In genomic region chr11:61612116-61612635, GRCm38 (mm10) we compare ENCODE assay signal across 30 mouse cellular contexts. TPM values are rescaled to one million over a fixed set of nuclear protein-coding genes. Genes with fewer than 3 reads are reported as not detected.
DNase-seq lines count a peak whose midpoint lies in the region; ATAC-seq and TF ChIP-seq lines count a peak whose summit lies in the region.
"Had no signal": no experiment of that assay in that cellular context is flagged by ENCODE, and none has a peak within 500 bp of the region (broad histone marks: within the 10 kb centered on the region; RNA-seq: fewer than 3 reads in every experiment).

No protein-coding gene starts in this region.

- H3K27me3 ChIP-seq in hindbrain, postnatal 0 days (ENCODE audit: insufficient read depth, low read length), result no peaks in the 10 kb centered on the region
- H3K27me3 ChIP-seq in hindbrain, embryonic 16.5 days (replicated peaks; ENCODE audit: control insufficient read depth, insufficient read depth, low read length), result no peaks in the 10 kb centered on the region
- peaks cover 18% of the 10 kb centered on the region for H3K27me3 ChIP-seq in liver, postnatal 0 days (ENCODE audit: insufficient read depth, low read length)
- H3K27me3 ChIP-seq in liver, embryonic 11.5 days (replicated peaks; ENCODE audit: control insufficient read depth, insufficient read depth, low read length), result peaks cover 37% of the 10 kb centered on the region
- H3K27me3 ChIP-seq: embryonic facial prominence, embryonic 13.5 days; hindbrain, embryonic 12.5 days; neural tube, embryonic 15.5 days; Patski had no signal

- no peak overlapping the region for H3K4me3 ChIP-seq in hindbrain, postnatal 0 days (ENCODE audit: low read length)
- no peak overlapping the region for H3K4me3 ChIP-seq in hindbrain, embryonic 16.5 days (ENCODE audit: low read length)
- H3K4me3 ChIP-seq in liver, postnatal 0 days (ENCODE audit: low read depth, low read length), result no peak overlapping the region
- H3K4me3 ChIP-seq in liver, embryonic 11.5 days (ENCODE audit: low read depth, low read length), result no peak overlapping the region
- H3K4me3 ChIP-seq: embryonic facial prominence, embryonic 13.5 days; erythroblast, embryonic 14.5 days; heart, embryonic 10.5 days; hindbrain, embryonic 12.5 days; kidney, embryonic 15.5 days; midbrain, embryonic 13.5 days; neural tube, embryonic 15.5 days had no signal

- DNase-seq in adrenal gland, postnatal 10 days, result peak; percentile 48
- no peak for DNase-seq in adrenal gland, adult 18-20 months (ENCODE audit: low spot score in 2 of 2)
- peak; percentile 31 for DNase-seq in hindbrain, postnatal 0 days (ENCODE audit: low spot score)
- peak; percentile 28 for DNase-seq in liver, postnatal 0 days
- no peak for DNase-seq in liver, embryonic 11.5 days (ENCODE audit: low spot score)
- peak; percentile 46 for DNase-seq in NIH3T3 (ENCODE audit: low read depth)
- DNase-seq in Muller cell, postnatal 12 days (ENCODE audit: inconsistent ontology term), result no peak
- DNase-seq: adrenal gland, postnatal 36 days; cerebellum, adult 8-10 months; embryo, embryonic 11 days; gastrocnemius, postnatal 10 days; heart, postnatal 36 days; kidney, adult 18-20 months; kidney, postnatal 4 days; layer of hippocampus, postnatal 36 days; liver; lung, adult 2 months; retina, postnatal 1 day; right cerebral cortex, postnatal 14 days had no signal

- no peak overlapping the region for H3K9ac ChIP-seq in hindbrain, postnatal 0 days (replicated peaks; ENCODE audit: low read length)
- no peak overlapping the region for H3K9ac ChIP-seq in hindbrain, embryonic 16.5 days (ENCODE audit: low read depth, low read length)
- no peak overlapping the region for H3K9ac ChIP-seq in liver, postnatal 0 days (replicated peaks)
- H3K9ac ChIP-seq in liver, embryonic 11.5 days (ENCODE audit: low read depth, low read length), result no peak overlapping the region
- H3K9ac ChIP-seq: embryonic facial prominence, embryonic 13.5 days; hindbrain, embryonic 12.5 days; kidney, embryonic 15.5 days; midbrain, embryonic 13.5 days; neural tube, embryonic 15.5 days had no signal

- H3K4me1 ChIP-seq in hindbrain, postnatal 0 days (ENCODE audit: insufficient read depth, low read length), result peaks cover 7% of the 10 kb centered on the region
- H3K4me1 ChIP-seq in hindbrain, embryonic 16.5 days (ENCODE audit: control insufficient read depth, insufficient read depth, low read depth, low read length), result peaks cover 8% of the 10 kb centered on the region
- H3K4me1 ChIP-seq in liver, postnatal 0 days (ENCODE audit: insufficient read depth), result 0 out of 2 replicates have a peak, but pooled peaks cover 2% of the 10 kb centered on the region
- peaks cover 2% of the 10 kb centered on the region; the same call in 1 of the 2 replicates for H3K4me1 ChIP-seq in liver, embryonic 11.5 days (replicated peaks; ENCODE audit: control insufficient read depth, insufficient read depth, low read length)

- peaks cover 2% of the 10 kb centered on the region; the same call in 1 of the 2 replicates for H3K9me3 ChIP-seq in hindbrain, postnatal 0 days (ENCODE audit: low read length)
- H3K9me3 ChIP-seq in hindbrain, embryonic 16.5 days (ENCODE audit: control insufficient read depth, low read length), result peaks cover 5% of the 10 kb centered on the region; the same call in 1 of the 2 replicates
- H3K9me3 ChIP-seq in liver, postnatal 0 days (ENCODE audit: low read length), result peaks cover 3% of the 10 kb centered on the region; the same call in 1 of the 2 replicates
- H3K9me3 ChIP-seq in liver, embryonic 11.5 days (ENCODE audit: control insufficient read depth, low read length), result no peaks in the 10 kb centered on the region
- H3K9me3 ChIP-seq: embryonic facial prominence, embryonic 13.5 days; kidney, embryonic 15.5 days; midbrain, embryonic 13.5 days; neural tube, embryonic 15.5 days had no signal

- H3K27ac ChIP-seq in hindbrain, postnatal 0 days, result no peak overlapping the region
- H3K27ac ChIP-seq in hindbrain, embryonic 16.5 days (ENCODE audit: low read depth, low read length), result no peak overlapping the region
- no peak overlapping the region for H3K27ac ChIP-seq in liver, postnatal 0 days (ENCODE audit: low read depth)
- H3K27ac ChIP-seq in liver, embryonic 11.5 days (ENCODE audit: low read depth, low read length), result no peak overlapping the region
- H3K27ac ChIP-seq: embryonic facial prominence, embryonic 13.5 days; heart, embryonic 10.5 days; hindbrain, embryonic 12.5 days; kidney, embryonic 15.5 days; macrophage; midbrain, embryonic 13.5 days; neural tube, embryonic 15.5 days had no signal

- H3K4me2 ChIP-seq in hindbrain, postnatal 0 days (ENCODE audit: low read depth, low read length), result no peak overlapping the region
- H3K4me2 ChIP-seq in hindbrain, embryonic 16.5 days (ENCODE audit: low read length), result no peak overlapping the region
- H3K4me2 ChIP-seq in liver, postnatal 0 days (ENCODE audit: low read depth, low read length), result no peak overlapping the region
- no peak overlapping the region for H3K4me2 ChIP-seq in liver, embryonic 11.5 days
- H3K4me2 ChIP-seq: embryonic facial prominence, embryonic 13.5 days; hindbrain, embryonic 12.5 days; kidney, embryonic 15.5 days; midbrain, embryonic 13.5 days; neural tube, embryonic 15.5 days had no signal

- no peak for ATAC-seq in hindbrain, postnatal 0 days
- ATAC-seq in hindbrain, embryonic 16.5 days, result no peak
- ATAC-seq in liver, postnatal 0 days, result peak; percentile 68
- no peak for ATAC-seq in liver, embryonic 11.5 days (replicated peaks; ENCODE audit: low FRiP score)
- ATAC-seq: midbrain, embryonic 13.5 days; Patski had no signal

- TF ChIP-seq CTCF in hindbrain, postnatal 0 days (IDR thresholded peaks at IDR 0.05; ENCODE audit: low read depth), result no peak
- TF ChIP-seq CTCF in liver, postnatal 0 days (IDR thresholded peaks at IDR 0.05; ENCODE audit: low read depth), result no peak

- TF ChIP-seq EP300 in liver, postnatal 0 days (IDR thresholded peaks at IDR 0.05; ENCODE audit: low read depth), result no peak

- no peaks in the 10 kb centered on the region for H3K36me3 ChIP-seq in hindbrain, postnatal 0 days (ENCODE audit: insufficient read depth, low read length)
- no peaks in the 10 kb centered on the region for H3K36me3 ChIP-seq in hindbrain, embryonic 16.5 days (ENCODE audit: control insufficient read depth, insufficient read depth, low read length)
- no peaks in the 10 kb centered on the region for H3K36me3 ChIP-seq in liver, postnatal 0 days (replicated peaks; ENCODE audit: insufficient read depth, low read length)
- no peaks in the 10 kb centered on the region for H3K36me3 ChIP-seq in liver, embryonic 11.5 days (ENCODE audit: control insufficient read depth, insufficient read depth, low read length)
- H3K36me3 ChIP-seq: embryonic facial prominence, embryonic 13.5 days; heart, embryonic 10.5 days; hindbrain, embryonic 12.5 days; kidney, embryonic 15.5 days; midbrain, embryonic 13.5 days; neural tube, embryonic 15.5 days had no signal

- WGBS in hindbrain, postnatal 0 days, result 73% methylated on average over 4 of the region's 4 CpGs
- WGBS in hindbrain, embryonic 16.5 days, result 80% methylated on average over 4 of the region's 4 CpGs
- WGBS in liver, postnatal 0 days (ENCODE audit: insufficient replicate concordance), result 58% methylated on average over 4 of the region's 4 CpGs
- WGBS in liver, embryonic 11.5 days, result 77% methylated on average over 4 of the region's 4 CpGs

RNA-seq across cellular contexts. Expression of gene Epn2, which starts 32.7 kb away (rescaled TPM):
- total RNA-seq in adrenal gland, postnatal 10 days (2021), result 10 to 100 TPM; 32.2 to 36.8 TPM
- 10 to 100 TPM; 16.2 to 25.9 TPM for total RNA-seq in adrenal gland, adult 18-20 months (2021)
- total RNA-seq in hindbrain, postnatal 0 days (2014; rRNA removed), result 76.4 and 84.2 TPM in 2 replicates
- polyA plus RNA-seq in hindbrain, postnatal 0 days (2015; fragmentation: Nextera tagmentation; extraction: Ambion mirVana), result 56.1 and 59.9 TPM in 2 replicates
- polyA plus RNA-seq in hindbrain, embryonic 16.5 days (2015; fragmentation: Nextera tagmentation; extraction: Ambion mirVana), result 66.9 and 70.5 TPM in 2 replicates
- 3.1 and 3.7 TPM in 2 replicates for polyA plus RNA-seq in liver, postnatal 0 days (2015; fragmentation: Nextera tagmentation; extraction: Ambion mirVana)
- polyA plus RNA-seq in liver, embryonic 11.5 days (2014; fragmentation: Nextera tagmentation; extraction: Ambion mirVana), result 9.2 and 9.3 TPM in 2 replicates
- total RNA-seq: granulocyte monocyte progenitor cell, adult 5-6 weeks had no signal
- polyA plus RNA-seq: erythroblast, embryonic 14.5 days had no signal

RNA-seq across cellular contexts. Expression of gene Grap, which starts 40.9 kb away (rescaled TPM):
- total RNA-seq in adrenal gland, postnatal 10 days (2021), result 10 to 100 TPM; 16.0 to 17.3 TPM
- 1 to 10 TPM; 7.4 to 8.2 TPM for total RNA-seq in adrenal gland, adult 18-20 months (2021)
- total RNA-seq in hindbrain, postnatal 0 days (2014; rRNA removed), result 7.4 and 11.9 TPM in 2 replicates
- polyA plus RNA-seq in hindbrain, postnatal 0 days (2015; fragmentation: Nextera tagmentation; extraction: Ambion mirVana), result 7.7 and 8.1 TPM in 2 replicates
- 12.0 and 12.1 TPM in 2 replicates for polyA plus RNA-seq in hindbrain, embryonic 16.5 days (2015; fragmentation: Nextera tagmentation; extraction: Ambion mirVana)
- 6.3 and 6.7 TPM in 2 replicates for polyA plus RNA-seq in liver, postnatal 0 days (2015; fragmentation: Nextera tagmentation; extraction: Ambion mirVana)
- 9.5 and 9.9 TPM in 2 replicates for polyA plus RNA-seq in liver, embryonic 11.5 days (2014; fragmentation: Nextera tagmentation; extraction: Ambion mirVana)

Comparison
In these comparisons a context has a peak if more than half of its experiments do, and no peak if none do; other contexts are left out.
1. DNase-seq: peak in adrenal gland, postnatal 10 days (single experiment), hindbrain, postnatal 0 days (single experiment), liver, postnatal 0 days (single experiment) and NIH3T3 (single experiment); none in adrenal gland, adult 18-20 months (0 of 2), liver, embryonic 11.5 days (single experiment) and Muller cell, postnatal 12 days (single experiment).